9 mouse cellular contexts compared by ENCODE assay signal in genomic region chr8:121668553-121668952, GRCm38 (mm10). TPM values are rescaled to one million over a fixed set of nuclear protein-coding genes. Genes with fewer than 3 reads are reported as not detected.
A peak's percentile ranks its signal among the peaks of the same experiment; 100 is the strongest.
DNase-seq lines count a peak whose midpoint lies in the region; ATAC-seq and TF ChIP-seq lines count a peak whose summit lies in the region.
"Had no signal": no experiment of that assay in that cellular context is flagged by ENCODE, and none has a peak within 500 bp of the region (broad histone marks: within the 10 kb centered on the region; RNA-seq: fewer than 3 reads in every experiment).

No protein-coding gene starts in this region.

- no peak overlapping the region for H3K4me3 ChIP-seq in gastrocnemius, adult 2 months
- peak overlapping the region; percentile 28 for H3K4me3 ChIP-seq in C2C12 (ENCODE audit: insufficient read depth, poor library complexity, severe bottlenecking)
- H3K4me3 ChIP-seq in limb, embryonic 15.5 days: no peak overlapping the region
- H3K4me3 ChIP-seq: megakaryocyte, embryonic 14.5 days had no signal

- no peak overlapping the region for H3K9ac ChIP-seq in limb, embryonic 15.5 days

- peaks cover 25% of the 10 kb centered on the region for H3K4me1 ChIP-seq in limb, embryonic 15.5 days

- H3K79me3 ChIP-seq in C2C12 (ENCODE audit: low read depth): no peaks in the 10 kb centered on the region

- ATAC-seq in limb, embryonic 15.5 days (ENCODE audit: insufficient number of reproducible peaks, low FRiP score, low TSS enrichment, low read depth): no peak

- no peak for TF ChIP-seq CTCF in gastrocnemius, adult 2 months (IDR thresholded peaks at IDR 0.05)
- TF ChIP-seq CTCF in C2C12 (IDR thresholded peaks at IDR 0.05; ENCODE audit: control insufficient read depth, insufficient read depth, insufficient read length): no peak

- H3K27ac ChIP-seq in gastrocnemius, adult 2 months: peak overlapping the region; percentile 75
- H3K27ac ChIP-seq in limb, embryonic 15.5 days: peak overlapping the region; percentile 14; the same call in 1 of the 2 replicates

- peak; percentile 33 for DNase-seq in gastrocnemius, adult 2 months
- no peak for DNase-seq in gastrocnemius, adult 18-20 months (ENCODE audit: low spot score)
- peak; percentile 63 to 74 for DNase-seq in frontal cortex, postnatal 10 days (ENCODE audit: low spot score in 2 of 2)
- no peak for DNase-seq in c-Kit-positive CD71-positive TER-119-positive erythroid progenitor cells, embryonic 14.5 days (ENCODE audit: low spot score)
- DNase-seq in ovary, postnatal 10 days (ENCODE audit: low spot score): no peak
- no peak for DNase-seq in cerebellum, adult 11-12 months

- H3K9me3 ChIP-seq in limb, embryonic 15.5 days: no peaks in the 10 kb centered on the region
- H3K9me3 ChIP-seq: megakaryocyte, embryonic 14.5 days had no signal

- no peaks in the 10 kb centered on the region for H3K36me3 ChIP-seq in C2C12 (ENCODE audit: control insufficient read depth, insufficient read depth)
- H3K36me3 ChIP-seq in limb, embryonic 15.5 days: no peaks in the 10 kb centered on the region

- intact Hi-C loops in gastrocnemius, adult 2 months (cut with DNase I): no loop called here

- no peaks in the 10 kb centered on the region for H3K27me3 ChIP-seq in C2C12 (ENCODE audit: control insufficient read depth, insufficient read depth, insufficient read length)
- H3K27me3 ChIP-seq in limb, embryonic 15.5 days: no peaks in the 10 kb centered on the region

- no peaks in the 10 kb centered on the region for H3K79me2 ChIP-seq in C2C12 (ENCODE audit: control insufficient read depth, insufficient read depth)

- whole genome bisulfite sequencing in limb, embryonic 15.5 days: 50% methylated on average over 6 of the region's 6 CpGs

- H3ac ChIP-seq in C2C12 (ENCODE audit: control insufficient read depth, insufficient read length, low read depth): peak overlapping the region; percentile 58

- H3K4me2 ChIP-seq in limb, embryonic 15.5 days: no peak overlapping the region

TF ChIP-seq in C2C12, 6 proteins besides CTCF, POLR2A, EP300 and RAD21:
- TF ChIP-seq CEBPB (IDR thresholded peaks at IDR 0.05; ENCODE audit: low read depth) (no peak), USF1 (IDR thresholded peaks at IDR 0.05; ENCODE audit: low read depth) (no peak), MAX (IDR thresholded peaks at IDR 0.05) (peak; percentile 79)

RNA-seq across cellular contexts. Expression of gene Zcchc14, which starts 15.9 kb away (rescaled TPM):
- 10 to 100 TPM; 18.8 to 22.3 TPM for total RNA-seq in gastrocnemius, adult 2 months (2021)
- 10 to 100 TPM; 15.6 to 17.1 TPM for total RNA-seq in gastrocnemius, adult 18-20 months (2021)
- polyA plus RNA-seq in C2C12 (2012; fragmentation: generic; extraction: Trizol): 18.2 TPM
- polyA plus RNA-seq in limb, embryonic 15.5 days (2015; fragmentation: Nextera tagmentation; extraction: Ambion mirVana): 11.2 and 13.8 TPM in 2 replicates

Comparison
In these comparisons a context has a peak if more than half of its experiments do, and no peak if none do; other contexts are left out.
1. DNase-seq: peak in gastrocnemius, adult 2 months (single experiment) and frontal cortex, postnatal 10 days (2 of 2); none in gastrocnemius, adult 18-20 months (single experiment), c-Kit-positive CD71-positive TER-119-positive erythroid progenitor cells, embryonic 14.5 days (single experiment), ovary, postnatal 10 days (single experiment) and cerebellum, adult 11-12 months (single experiment).